ENCODE assay signal across 9 mouse cellular contexts in the genomic region with DNA sequence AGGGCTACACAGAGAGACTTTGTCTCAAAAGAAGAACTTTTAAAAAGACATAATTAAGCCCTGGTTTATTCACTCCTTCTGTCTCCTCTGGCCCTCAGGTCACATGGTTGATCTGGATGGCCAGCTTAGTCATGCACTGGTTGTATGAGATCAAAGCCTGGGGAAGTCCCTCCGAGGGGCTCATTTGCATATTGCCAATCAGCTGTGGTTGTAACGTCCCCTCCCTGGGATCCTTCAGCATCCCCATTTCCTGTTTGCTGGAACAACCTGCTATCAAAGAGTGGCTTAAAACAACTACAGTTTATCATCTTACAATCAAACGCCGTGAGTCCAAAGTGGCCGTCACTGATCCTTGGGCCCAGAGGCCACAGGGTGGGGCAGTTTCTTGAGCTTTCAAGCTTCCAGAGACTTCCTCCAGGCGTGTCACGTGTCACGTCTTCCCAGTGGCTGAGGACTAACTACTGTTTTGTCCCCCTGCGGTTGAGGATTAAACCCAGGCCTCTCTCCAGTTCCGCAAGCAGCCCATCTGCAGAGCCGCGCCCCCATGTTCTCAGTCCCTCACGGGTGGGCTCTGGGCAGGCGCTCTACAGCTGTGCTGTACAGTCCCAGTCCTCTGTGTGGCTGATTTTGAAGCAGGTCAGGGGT. TPM values are rescaled to one million over a fixed set of nuclear protein-coding genes. Genes with fewer than 3 reads are reported as not detected.
DNase-seq lines count a peak whose midpoint lies in the region; ATAC-seq lines count a peak whose summit lies in the region.
"Had no signal": no experiment of that assay in that cellular context is flagged by ENCODE, and none has a peak within 500 bp of the region (broad histone marks: within the 10 kb centered on the region; RNA-seq: fewer than 3 reads in every experiment).

No protein-coding gene starts in this region.

- H3K27me3 ChIP-seq in kidney, embryonic 16.5 days (ENCODE audit: insufficient read depth, low read length): no peaks in the 10 kb centered on the region
- no peaks in the 10 kb centered on the region for H3K27me3 ChIP-seq in lung, embryonic 15.5 days

- peak; percentile 12; the same call in 1 of the 2 replicates for ATAC-seq in kidney, embryonic 16.5 days (ENCODE audit: low FRiP score, low TSS enrichment)
- ATAC-seq in activated CD4-positive, CD25-positive, alpha-beta regulatory T cell, adult 4 months: peak; percentile 73
- ATAC-seq in lung, embryonic 15.5 days (ENCODE audit: borderline replicate concordance, extremely low read depth, low FRiP score, low TSS enrichment): peak; percentile 60; the same call in 1 of the 2 replicates
- ATAC-seq in cerebellum, adult (ENCODE audit: insufficient number of reproducible peaks, low FRiP score, low TSS enrichment): no peak

- 32% methylated on average over 14 of the region's 14 CpGs for WGBS in kidney, embryonic 16.5 days
- WGBS in lung, embryonic 15.5 days: 40% methylated on average over 14 of the region's 14 CpGs

- no peaks in the 10 kb centered on the region for H3K9me3 ChIP-seq in kidney, embryonic 16.5 days (ENCODE audit: low read length)
- no peaks in the 10 kb centered on the region for H3K9me3 ChIP-seq in lung, embryonic 15.5 days
- H3K9me3 ChIP-seq: megakaryocyte, embryonic 14.5 days had no signal

- H3K36me3 ChIP-seq in kidney, embryonic 16.5 days (ENCODE audit: insufficient read depth, low read length): no peaks in the 10 kb centered on the region
- H3K36me3 ChIP-seq in lung, embryonic 15.5 days: no peaks in the 10 kb centered on the region

- H3K4me1 ChIP-seq in kidney, embryonic 16.5 days (ENCODE audit: insufficient read depth, low read length): no peaks in the 10 kb centered on the region
- peaks cover 5% of the 10 kb centered on the region; the same call in 1 of the 2 replicates for H3K4me1 ChIP-seq in lung, embryonic 15.5 days

- H3K9ac ChIP-seq in kidney, embryonic 16.5 days (replicated peaks; ENCODE audit: low read length): no peak overlapping the region
- no peak overlapping the region for H3K9ac ChIP-seq in lung, embryonic 15.5 days

- H3K4me2 ChIP-seq in kidney, embryonic 16.5 days (replicated peaks; ENCODE audit: low read depth, low read length): no peak overlapping the region
- H3K4me2 ChIP-seq in lung, embryonic 15.5 days: no peak overlapping the region

- no peak overlapping the region for H3K27ac ChIP-seq in kidney, embryonic 16.5 days (ENCODE audit: low read length)
- no peak overlapping the region for H3K27ac ChIP-seq in lung, embryonic 15.5 days

- DNase-seq in kidney, adult 11 months: no peak
- DNase-seq in spleen, postnatal 10 days (ENCODE audit: low spot score in 2 of 2): peak; percentile 21 to 64
- DNase-seq in right cerebral cortex, adult 18-20 months: no peak
- no peak for DNase-seq in cerebellum, adult 11 months

- no peak overlapping the region for H3K4me3 ChIP-seq in kidney, embryonic 16.5 days (ENCODE audit: low read length)
- H3K4me3 ChIP-seq in lung, embryonic 15.5 days: no peak overlapping the region
- H3K4me3 ChIP-seq: megakaryocyte, embryonic 14.5 days had no signal

RNA-seq across cellular contexts. Expression of a gene that starts 10.9 kb away (rescaled TPM):
- polyA plus RNA-seq in kidney, embryonic 16.5 days (2015; fragmentation: Nextera tagmentation; extraction: Ambion mirVana): 0.06 TPM in 1 of 2 replicates, not detected in the other
- polyA plus RNA-seq in activated CD4-positive, CD25-positive, alpha-beta regulatory T cell, adult 4 months (2017; shearing (Covaris generic)): not detected
- not detected in 2 replicates for polyA plus RNA-seq in lung, embryonic 15.5 days (2015; fragmentation: Nextera tagmentation; extraction: Ambion mirVana)

RNA-seq across cellular contexts. Expression of a gene that starts 15.8 kb away (rescaled TPM):
- 0.15 TPM in 1 of 2 replicates, not detected in the other for polyA plus RNA-seq in kidney, embryonic 16.5 days (2015; fragmentation: Nextera tagmentation; extraction: Ambion mirVana)
- polyA plus RNA-seq in activated CD4-positive, CD25-positive, alpha-beta regulatory T cell, adult 4 months (2017; shearing (Covaris generic)): under 1 TPM in 1 of 2 experiments, not detected in 1; 0.40 TPM
- not detected in 2 replicates for polyA plus RNA-seq in lung, embryonic 15.5 days (2015; fragmentation: Nextera tagmentation; extraction: Ambion mirVana)

RNA-seq across cellular contexts. Expression of a gene that starts 25.1 kb away (rescaled TPM):
- polyA plus RNA-seq in kidney, embryonic 16.5 days (2015; fragmentation: Nextera tagmentation; extraction: Ambion mirVana): not detected in 2 replicates
- polyA plus RNA-seq in activated CD4-positive, CD25-positive, alpha-beta regulatory T cell, adult 4 months (2017; shearing (Covaris generic)): not detected
- 0.16 TPM in 1 of 2 replicates, not detected in the other for polyA plus RNA-seq in lung, embryonic 15.5 days (2015; fragmentation: Nextera tagmentation; extraction: Ambion mirVana)

RNA-seq across cellular contexts. Expression of a gene that starts 44.1 kb away (rescaled TPM):
- polyA plus RNA-seq in kidney, embryonic 16.5 days (2015; fragmentation: Nextera tagmentation; extraction: Ambion mirVana): 11.8 and 16.0 TPM in 2 replicates
- polyA plus RNA-seq in activated CD4-positive, CD25-positive, alpha-beta regulatory T cell, adult 4 months (2017; shearing (Covaris generic)): 10 to 100 TPM; 17.4 to 24.1 TPM
- 19.0 and 22.5 TPM in 2 replicates for polyA plus RNA-seq in lung, embryonic 15.5 days (2015; fragmentation: Nextera tagmentation; extraction: Ambion mirVana)

RNA-seq across cellular contexts. Expression of a gene that starts 54.3 kb away (rescaled TPM):
- 3.3 and 3.9 TPM in 2 replicates for polyA plus RNA-seq in kidney, embryonic 16.5 days (2015; fragmentation: Nextera tagmentation; extraction: Ambion mirVana)
- polyA plus RNA-seq in activated CD4-positive, CD25-positive, alpha-beta regulatory T cell, adult 4 months (2017; shearing (Covaris generic)): 10 to 100 TPM; 15.9 to 19.5 TPM
- polyA plus RNA-seq in lung, embryonic 15.5 days (2015; fragmentation: Nextera tagmentation; extraction: Ambion mirVana): 4.3 and 4.7 TPM in 2 replicates

Comparison
In these comparisons a context has a peak if more than half of its experiments do, and no peak if none do; other contexts are left out.
1. DNase-seq: peak in spleen, postnatal 10 days (2 of 2); none in kidney, adult 11 months (single experiment), right cerebral cortex, adult 18-20 months (single experiment) and cerebellum, adult 11 months (single experiment).